Mouse (Mus musculus): ENCODE data around the gene Ffar3. TPM values are rescaled to one million over a fixed set of nuclear protein-coding genes. Genes with fewer than 3 reads are reported as not detected.

The Ffar3 gene
- total and polyA plus RNA-seq, 2 experiments from 2014 or later, result not detected

DNA sequence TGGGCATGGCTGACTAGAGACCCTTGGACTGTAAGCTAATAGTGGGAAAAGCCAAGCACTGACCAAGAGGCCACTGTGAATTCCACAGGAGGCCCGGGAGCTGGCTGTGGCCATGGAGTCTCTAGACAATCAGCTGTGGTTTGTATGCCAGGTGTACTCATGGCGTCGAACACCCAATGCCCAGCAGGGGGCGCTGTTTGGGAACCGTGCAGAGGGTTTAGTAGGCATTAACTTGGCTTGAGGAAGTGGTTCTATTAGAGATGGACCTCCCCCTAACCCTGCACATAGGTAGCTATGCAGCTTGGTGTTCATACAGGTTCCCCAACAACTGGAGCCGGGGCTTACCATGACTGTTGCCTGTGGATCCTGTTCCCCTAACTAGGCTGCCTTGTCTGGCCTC, 50.1 kb downstream of the Ffar3 start:
- H3K9ac ChIP-seq (replicated peaks; ENCODE audit: low read depth, low read length), result no peak overlapping the region
- H3K27me3 ChIP-seq (ENCODE audit: control insufficient read depth, insufficient read depth, low read length), result no peaks in the 10 kb centered on the region
- TF ChIP-seq CTCF (IDR thresholded peaks at IDR 0.05; ENCODE audit: low read depth) (peak; percentile 23; the same call in 1 of the 2 replicates), EP300 (IDR thresholded peaks at IDR 0.05; ENCODE audit: low read depth) (no peak)
- no peak overlapping the region for H3K4me2 ChIP-seq (ENCODE audit: low read depth, low read length)
- no peaks in the 10 kb centered on the region for H3K9me3 ChIP-seq (replicated peaks; ENCODE audit: control insufficient read depth, low read length)
- no peak for ATAC-seq (ENCODE audit: insufficient read depth, low read depth)
- no peaks in the 10 kb centered on the region for H3K4me1 ChIP-seq (ENCODE audit: control insufficient read depth, insufficient read depth)
- DNase-seq (ENCODE audit: low spot score), result no peak
- no peak overlapping the region for H3K4me3 ChIP-seq (ENCODE audit: low read depth, low read length)
- no peaks in the 10 kb centered on the region for H3K36me3 ChIP-seq (replicated peaks; ENCODE audit: control insufficient read depth, insufficient read depth, low read length)
- WGBS, result 46% methylated on average over 6 of the region's 6 CpGs
- no peak overlapping the region for H3K27ac ChIP-seq (ENCODE audit: low read depth)

Other genes with a start within 250 kb of the Ffar3 start
- gene Upk1a, start 243.3 kb downstream of the Ffar3 start, total RNA-seq (2014; rRNA removed; ENCODE audit: low replicate concordance), result 1.1 and 73.4 TPM in 2 replicates
- 0.56 and 0.60 TPM in 2 replicates for gene Upk1a, start 243.3 kb downstream of the Ffar3 start, polyA plus RNA-seq (2015; fragmentation: Nextera tagmentation; extraction: Ambion mirVana)
- gene Cox6b1, start 230.0 kb downstream of the Ffar3 start, total RNA-seq (2014; rRNA removed; ENCODE audit: low replicate concordance), result 1,408 and 1,527 TPM in 2 replicates
- gene Cox6b1, start 230.0 kb downstream of the Ffar3 start, polyA plus RNA-seq (2015; fragmentation: Nextera tagmentation; extraction: Ambion mirVana), result 4,395 and 4,405 TPM in 2 replicates
- gene Etv2, start 220.3 kb downstream of the Ffar3 start, total RNA-seq (2014; rRNA removed; ENCODE audit: low replicate concordance), result not detected in 2 replicates
- gene Etv2, start 220.3 kb downstream of the Ffar3 start, polyA plus RNA-seq (2015; fragmentation: Nextera tagmentation; extraction: Ambion mirVana), result not detected in 2 replicates
- gene Rbm42, start 205.9 kb downstream of the Ffar3 start, total RNA-seq (2014; rRNA removed; ENCODE audit: low replicate concordance), result 93.4 and 114 TPM in 2 replicates
- 71.3 and 71.6 TPM in 2 replicates for gene Rbm42, start 205.9 kb downstream of the Ffar3 start, polyA plus RNA-seq (2015; fragmentation: Nextera tagmentation; extraction: Ambion mirVana)
- 17.5 and 19.8 TPM in 2 replicates for gene Haus5, start 191.2 kb downstream of the Ffar3 start, total RNA-seq (2014; rRNA removed; ENCODE audit: low replicate concordance)
- gene Haus5, start 191.2 kb downstream of the Ffar3 start, polyA plus RNA-seq (2015; fragmentation: Nextera tagmentation; extraction: Ambion mirVana), result 9.5 and 10.5 TPM in 2 replicates
- not detected in 2 replicates for gene Pmis2, start 184.6 kb downstream of the Ffar3 start, total RNA-seq (2014; rRNA removed; ENCODE audit: low replicate concordance)
- not detected in 2 replicates for gene Pmis2, start 184.6 kb downstream of the Ffar3 start, polyA plus RNA-seq (2015; fragmentation: Nextera tagmentation; extraction: Ambion mirVana)
- 1.5 and 6.6 TPM in 2 replicates for gene 2200002J24Rik, start 157.3 kb downstream of the Ffar3 start, total RNA-seq (2014; rRNA removed; ENCODE audit: low replicate concordance)
- gene 2200002J24Rik, start 157.3 kb downstream of the Ffar3 start, polyA plus RNA-seq (2015; fragmentation: Nextera tagmentation; extraction: Ambion mirVana), result 5.8 and 6.4 TPM in 2 replicates
- gene Atp4a, start 144.0 kb downstream of the Ffar3 start, total RNA-seq (2014; rRNA removed; ENCODE audit: low replicate concordance), result not detected in 2 replicates
- 0.04 TPM in 1 of 2 replicates, not detected in the other for gene Atp4a, start 144.0 kb downstream of the Ffar3 start, polyA plus RNA-seq (2015; fragmentation: Nextera tagmentation; extraction: Ambion mirVana)
- 228 and 261 TPM in 2 replicates for gene Tmem147, start 126.6 kb downstream of the Ffar3 start, total RNA-seq (2014; rRNA removed; ENCODE audit: low replicate concordance)
- gene Tmem147, start 126.6 kb downstream of the Ffar3 start, polyA plus RNA-seq (2015; fragmentation: Nextera tagmentation; extraction: Ambion mirVana), result 283 and 304 TPM in 2 replicates
- gene Gapdhs, start 112.5 kb downstream of the Ffar3 start, total RNA-seq (2014; rRNA removed; ENCODE audit: low replicate concordance), result not detected in 2 replicates
- 0.16 TPM in 1 of 2 replicates, not detected in the other for gene Gapdhs, start 112.5 kb downstream of the Ffar3 start, polyA plus RNA-seq (2015; fragmentation: Nextera tagmentation; extraction: Ambion mirVana)
- gene Sbsn, start 104.7 kb downstream of the Ffar3 start, total RNA-seq (2014; rRNA removed; ENCODE audit: low replicate concordance), result 0.23 and 4.6 TPM in 2 replicates
- gene Sbsn, start 104.7 kb downstream of the Ffar3 start, polyA plus RNA-seq (2015; fragmentation: Nextera tagmentation; extraction: Ambion mirVana), result 2.5 and 2.6 TPM in 2 replicates
- gene Dmkn, start 92.4 kb downstream of the Ffar3 start, total RNA-seq (2014; rRNA removed; ENCODE audit: low replicate concordance), result 1.1 and 8.1 TPM in 2 replicates
- gene Dmkn, start 92.4 kb downstream of the Ffar3 start, polyA plus RNA-seq (2015; fragmentation: Nextera tagmentation; extraction: Ambion mirVana), result 10.4 and 13.8 TPM in 2 replicates
- not detected in 2 replicates for gene Krtdap, start 68.3 kb downstream of the Ffar3 start, total RNA-seq (2014; rRNA removed; ENCODE audit: low replicate concordance)
- gene Krtdap, start 68.3 kb downstream of the Ffar3 start, polyA plus RNA-seq (2015; fragmentation: Nextera tagmentation; extraction: Ambion mirVana), result 0.40 and 1.3 TPM in 2 replicates
- gene Ffar2, start 32.4 kb downstream of the Ffar3 start, total RNA-seq (2014; rRNA removed; ENCODE audit: low replicate concordance), result not detected in 2 replicates
- 0.05 TPM in 2 replicates for gene Ffar2, start 32.4 kb downstream of the Ffar3 start, polyA plus RNA-seq (2015; fragmentation: Nextera tagmentation; extraction: Ambion mirVana)
- gene Ffar1, start 5.4 kb upstream of the Ffar3 start, total RNA-seq (2014; rRNA removed; ENCODE audit: low replicate concordance), result not detected in 2 replicates
- not detected in 2 replicates for gene Ffar1, start 5.4 kb upstream of the Ffar3 start, polyA plus RNA-seq (2015; fragmentation: Nextera tagmentation; extraction: Ambion mirVana)
- not detected in 2 replicates for gene Cd22, start 24.2 kb upstream of the Ffar3 start, total RNA-seq (2014; rRNA removed; ENCODE audit: low replicate concordance)
- 0.08 and 0.23 TPM in 2 replicates for gene Cd22, start 24.2 kb upstream of the Ffar3 start, polyA plus RNA-seq (2015; fragmentation: Nextera tagmentation; extraction: Ambion mirVana)
- gene Mag, start 58.7 kb upstream of the Ffar3 start, total RNA-seq (2014; rRNA removed; ENCODE audit: low replicate concordance), result 0.38 and 1.2 TPM in 2 replicates
- 0.07 and 0.10 TPM in 2 replicates for gene Mag, start 58.7 kb upstream of the Ffar3 start, polyA plus RNA-seq (2015; fragmentation: Nextera tagmentation; extraction: Ambion mirVana)
- not detected in 2 replicates for gene Hamp2, start 68.5 kb upstream of the Ffar3 start, total RNA-seq (2014; rRNA removed; ENCODE audit: low replicate concordance)
- gene Hamp2, start 68.5 kb upstream of the Ffar3 start, polyA plus RNA-seq (2015; fragmentation: Nextera tagmentation; extraction: Ambion mirVana), result 0.44 TPM in 1 of 2 replicates, not detected in the other
- 42.0 TPM in 1 of 2 replicates, not detected in the other for gene Hamp, start 87.9 kb upstream of the Ffar3 start, total RNA-seq (2014; rRNA removed; ENCODE audit: low replicate concordance)
- 1.7 and 4.0 TPM in 2 replicates for gene Hamp, start 87.9 kb upstream of the Ffar3 start, polyA plus RNA-seq (2015; fragmentation: Nextera tagmentation; extraction: Ambion mirVana)
- 101 and 109 TPM in 2 replicates for gene Usf2, start 100.6 kb upstream of the Ffar3 start, total RNA-seq (2014; rRNA removed; ENCODE audit: low replicate concordance)
- 16.5 and 16.7 TPM in 2 replicates for gene Usf2, start 100.6 kb upstream of the Ffar3 start, polyA plus RNA-seq (2015; fragmentation: Nextera tagmentation; extraction: Ambion mirVana)
- 6.2 and 12.8 TPM in 2 replicates for gene Lsr, start 117.3 kb upstream of the Ffar3 start, total RNA-seq (2014; rRNA removed; ENCODE audit: low replicate concordance)
- gene Lsr, start 117.3 kb upstream of the Ffar3 start, polyA plus RNA-seq (2015; fragmentation: Nextera tagmentation; extraction: Ambion mirVana), result 4.0 and 4.1 TPM in 2 replicates
- 0.77 TPM in 1 of 2 replicates, not detected in the other for gene Fam187b, start 117.6 kb upstream of the Ffar3 start, total RNA-seq (2014; rRNA removed; ENCODE audit: low replicate concordance)
- 0.18 and 0.58 TPM in 2 replicates for gene Fam187b, start 117.6 kb upstream of the Ffar3 start, polyA plus RNA-seq (2015; fragmentation: Nextera tagmentation; extraction: Ambion mirVana)
- gene Fxyd5, start 186.3 kb upstream of the Ffar3 start, total RNA-seq (2014; rRNA removed; ENCODE audit: low replicate concordance), result 54.3 and 69.7 TPM in 2 replicates
- 41.5 and 46.4 TPM in 2 replicates for gene Fxyd5, start 186.3 kb upstream of the Ffar3 start, polyA plus RNA-seq (2015; fragmentation: Nextera tagmentation; extraction: Ambion mirVana)
- 5.8 TPM in 1 of 2 replicates, not detected in the other for gene Fxyd7, start 195.3 kb upstream of the Ffar3 start, total RNA-seq (2014; rRNA removed; ENCODE audit: low replicate concordance)
- 0.67 and 0.72 TPM in 2 replicates for gene Fxyd7, start 195.3 kb upstream of the Ffar3 start, polyA plus RNA-seq (2015; fragmentation: Nextera tagmentation; extraction: Ambion mirVana)
- 499 and 572 TPM in 2 replicates for gene Fxyd1, start 201.0 kb upstream of the Ffar3 start, total RNA-seq (2014; rRNA removed; ENCODE audit: low replicate concordance)
- 1,579 and 1,586 TPM in 2 replicates for gene Fxyd1, start 201.0 kb upstream of the Ffar3 start, polyA plus RNA-seq (2015; fragmentation: Nextera tagmentation; extraction: Ambion mirVana)
- 0.27 and 2.7 TPM in 2 replicates for gene Lgi4, start 203.2 kb upstream of the Ffar3 start, total RNA-seq (2014; rRNA removed; ENCODE audit: low replicate concordance)
- 0.08 and 0.19 TPM in 2 replicates for gene Lgi4, start 203.2 kb upstream of the Ffar3 start, polyA plus RNA-seq (2015; fragmentation: Nextera tagmentation; extraction: Ambion mirVana)
- gene Fxyd3, start 220.5 kb upstream of the Ffar3 start, total RNA-seq (2014; rRNA removed; ENCODE audit: low replicate concordance), result 0.81 and 0.92 TPM in 2 replicates
- gene Fxyd3, start 220.5 kb upstream of the Ffar3 start, polyA plus RNA-seq (2015; fragmentation: Nextera tagmentation; extraction: Ambion mirVana), result 0.66 and 2.4 TPM in 2 replicates

All from heart, postnatal 0 days (tissue).